Comparison of ENCODE assay signal across 8 mouse cellular contexts in genomic region chr4:44083945-44084344, GRCm38 (mm10). TPM values are rescaled to one million over a fixed set of nuclear protein-coding genes. Genes with fewer than 3 reads are reported as not detected.
A peak's percentile ranks its signal among the peaks of the same experiment; 100 is the strongest.
DNase-seq lines count a peak whose midpoint lies in the region; ATAC-seq and TF ChIP-seq lines count a peak whose summit lies in the region.

TSS of gene Gne (minus strand) at chr4:44084177.

- H3K4me3 ChIP-seq in thymus, adult 2 months (ENCODE audit: control insufficient read depth, insufficient read depth, low read length) = no peak within 1 kb of the TSS
- H3K4me3 ChIP-seq in forebrain, embryonic 11.5 days (ENCODE audit: low read depth, low read length) = no peak within 1 kb of the TSS
- H3K4me3 ChIP-seq in hindbrain, embryonic 11.5 days (ENCODE audit: low read depth, low read length) = no peak within 1 kb of the TSS
- H3K4me3 ChIP-seq in megakaryocyte, embryonic 14.5 days (replicated peaks) = peak within 1 kb of the TSS; percentile 76

- intact Hi-C loops in left cerebral cortex, postnatal 10 days (cut with DNase I) = no loop called here

- H3K36me3 ChIP-seq in thymus, adult 2 months (ENCODE audit: control insufficient read depth, insufficient read depth, low read length) = no peaks in the 10 kb centered on the region
- H3K36me3 ChIP-seq in forebrain, embryonic 11.5 days (ENCODE audit: control insufficient read depth, insufficient read depth, low read length) = no peaks in the 10 kb centered on the region
- H3K36me3 ChIP-seq in hindbrain, embryonic 11.5 days (ENCODE audit: control insufficient read depth, insufficient read depth, low read length) = no peaks in the 10 kb centered on the region
- no peaks in the 10 kb centered on the region for H3K36me3 ChIP-seq in megakaryocyte, embryonic 14.5 days (replicated peaks; ENCODE audit: low read length)

- H3K9ac ChIP-seq in forebrain, embryonic 11.5 days (ENCODE audit: low read length) = no peak within 1 kb of the TSS
- no peak within 1 kb of the TSS for H3K9ac ChIP-seq in hindbrain, embryonic 11.5 days (ENCODE audit: low read depth, low read length)

- H3K27ac ChIP-seq in thymus, adult 2 months (ENCODE audit: control insufficient read depth, insufficient read depth, low read length) = no peak within 1 kb of the TSS
- H3K27ac ChIP-seq in forebrain, embryonic 11.5 days (ENCODE audit: low read depth, low read length) = no peak within 1 kb of the TSS
- H3K27ac ChIP-seq in hindbrain, embryonic 11.5 days (ENCODE audit: low read depth, low read length) = no peak within 1 kb of the TSS

- WGBS in thymus, adult 2 months = 3% methylated on average over 11 of the region's 11 CpGs
- WGBS in forebrain, embryonic 11.5 days = 23% methylated on average over 11 of the region's 11 CpGs
- WGBS in hindbrain, embryonic 11.5 days = 25% methylated on average over 11 of the region's 11 CpGs

- H3K27me3 ChIP-seq in thymus, adult 2 months (ENCODE audit: control insufficient read depth, insufficient read depth, low read length) = no peaks in the 10 kb centered on the region
- H3K27me3 ChIP-seq in forebrain, embryonic 11.5 days (ENCODE audit: control insufficient read depth, insufficient read depth, low read length) = no peaks in the 10 kb centered on the region
- H3K27me3 ChIP-seq in hindbrain, embryonic 11.5 days (ENCODE audit: control insufficient read depth, insufficient read depth, low read length) = no peaks in the 10 kb centered on the region
- H3K27me3 ChIP-seq in megakaryocyte, embryonic 14.5 days (replicated peaks) = peaks cover 18% of the 10 kb centered on the region

- no peak within 1 kb of the TSS for H3K4me2 ChIP-seq in forebrain, embryonic 11.5 days (ENCODE audit: low read depth, low read length, severe bottlenecking)
- H3K4me2 ChIP-seq in hindbrain, embryonic 11.5 days (replicated peaks; ENCODE audit: low read depth, low read length) = no peak within 1 kb of the TSS

- no peak for DNase-seq in thymus, adult 2 months
- DNase-seq in thymus, postnatal 14 days = no peak
- DNase-seq in forebrain, embryonic 11.5 days (ENCODE audit: low spot score) = no peak
- no peak for DNase-seq in hindbrain, embryonic 11.5 days (ENCODE audit: low spot score)
- DNase-seq in left cerebral cortex, postnatal 10 days (ENCODE audit: extremely low spot score in 1 of 2, low spot score in 2 of 2) = no peak
- DNase-seq in urinary bladder, postnatal 4 days (ENCODE audit: low spot score in 2 of 2) = no peak
- DNase-seq in cerebellum, adult 9-11 months = no peak

- no peaks in the 10 kb centered on the region for H3K9me3 ChIP-seq in forebrain, embryonic 11.5 days (ENCODE audit: control insufficient read depth, low read length)
- H3K9me3 ChIP-seq in hindbrain, embryonic 11.5 days (ENCODE audit: control insufficient read depth, low read length) = no peaks in the 10 kb centered on the region
- H3K9me3 ChIP-seq in megakaryocyte, embryonic 14.5 days = no peaks in the 10 kb centered on the region

- H3K4me1 ChIP-seq in thymus, adult 2 months (replicated peaks; ENCODE audit: control insufficient read depth, insufficient read depth, low read length) = peaks cover 4% of the 10 kb centered on the region
- H3K4me1 ChIP-seq in forebrain, embryonic 11.5 days (replicated peaks; ENCODE audit: control insufficient read depth, insufficient read depth, low read length) = no peaks in the 10 kb centered on the region
- no peaks in the 10 kb centered on the region for H3K4me1 ChIP-seq in hindbrain, embryonic 11.5 days (replicated peaks; ENCODE audit: control insufficient read depth, insufficient read depth, low read length)
- H3K4me1 ChIP-seq in megakaryocyte, embryonic 14.5 days = peaks cover 15% of the 10 kb centered on the region

- TF ChIP-seq CTCF in thymus, adult 2 months (IDR thresholded peaks at IDR 0.05; ENCODE audit: borderline replicate concordance, control insufficient read depth, extremely low read depth, insufficient read depth, low read length, poor library complexity) = no peak

- no peak for ATAC-seq in forebrain, embryonic 11.5 days (replicated peaks; ENCODE audit: low FRiP score)
- no peak for ATAC-seq in hindbrain, embryonic 11.5 days (ENCODE audit: low FRiP score)

- TF ChIP-seq POLR2A in thymus, adult 2 months (IDR thresholded peaks at IDR 0.05; ENCODE audit: control insufficient read depth, extremely low read depth, insufficient read depth, low read length, poor library complexity) = no peak

RNA-seq across cellular contexts. Expression of gene Gne, which starts in this region (rescaled TPM):
- polyA plus RNA-seq in thymus, adult 2 months (2012; rRNA removed) = 28.0 and 32.0 TPM in 2 replicates
- 18.8 and 20.8 TPM in 2 replicates for polyA plus RNA-seq in forebrain, embryonic 11.5 days (2014; fragmentation: Nextera tagmentation; extraction: Ambion mirVana)
- 23.1 and 24.2 TPM in 2 replicates for polyA plus RNA-seq in hindbrain, embryonic 11.5 days (2014; fragmentation: Nextera tagmentation; extraction: Ambion mirVana)
- total RNA-seq in left cerebral cortex, postnatal 10 days (2021) = 10 to 100 TPM; 43.4 to 50.7 TPM
- polyA plus RNA-seq in megakaryocyte, embryonic 14.5 days (2012; ENCODE audit: insufficient read depth, low replicate concordance) = 31.0 and 61.1 TPM in 2 replicates
